Mouse (Mus musculus) heart, embryonic 13.5 days (tissue): ENCODE results near the gene Cdh24. TPM values are rescaled to one million over a fixed set of nuclear protein-coding genes. Genes with fewer than 3 reads are reported as not detected.

Experiments used
- ATAC-seq: fragments of 200-750 bp; cut with Nextera tagmentation; 2 replicates; pipeline ENCODE4 v1.8.0; 2017; ENCODE audit warnings: moderate TSS enrichment; ENCODE audit not compliant: insufficient number of reproducible peaks, low FRiP score, low TSS enrichment; ENCODE audit errors: extremely low read depth
- H3K27ac ChIP-seq: fragments of 300-500 bp; sonication (generic); replicated peaks from 2 replicates; pipeline ENCODE4 v1.5.1; 2015; ENCODE audit warnings: moderate library complexity, mild to moderate bottlenecking, inconsistent platforms
- H3K27me3 ChIP-seq: fragments of 300-500 bp; sonication (generic); replicated peaks from 2 replicates; pipeline ENCODE4 v1.6.1; 2015; ENCODE audit warnings: mild to moderate bottlenecking, inconsistent platforms
- H3K36me3 ChIP-seq: fragments of 300-500 bp; sonication (generic); 2 replicates; pipeline ENCODE4 v1.6.1; 2015; ENCODE audit warnings: mild to moderate bottlenecking, inconsistent platforms
- H3K4me1 ChIP-seq: fragments of 300-500 bp; sonication (generic); 2 replicates; pipeline ENCODE4 v1.6.1; 2015; ENCODE audit warnings: inconsistent platforms
- H3K4me2 ChIP-seq: fragments of 300-500 bp; sonication (generic); 2 replicates; pipeline ENCODE4 v1.6.1; 2015; ENCODE audit warnings: inconsistent platforms, mild to moderate bottlenecking, moderate library complexity
- H3K4me3 ChIP-seq: fragments of 300-500 bp; sonication (generic); 2 replicates; pipeline ENCODE4 v1.5.1; 2015; ENCODE audit warnings: moderate library complexity, mild to moderate bottlenecking, inconsistent platforms
- H3K9ac ChIP-seq: fragments of 300-500 bp; sonication (generic); 2 replicates; pipeline ENCODE4 v1.6.1; 2015; ENCODE audit warnings: inconsistent platforms, mild to moderate bottlenecking, moderate library complexity
- H3K9me3 ChIP-seq: fragments of 300-500 bp; sonication (generic); 2 replicates; pipeline ENCODE4 v1.6.1; 2016; ENCODE audit warnings: inconsistent platforms
- WGBS: fragments of 180-500 bp; shearing (Covaris S2); methylation state at CpG from one replicate; pipeline ENCODE4 v1.1.7; 2015; ENCODE audit warnings: mixed read lengths; 5-methylcytosine and 5-hydroxymethylcytosine counted together
- polyA plus RNA-seq: library from polyadenylated mRNA; unstranded; fragments of >200 nt; fragmentation: Nextera tagmentation; extraction: Ambion mirVana; gene quantifications from 2 replicates; pipeline ENCODE4 v1.2.1, GENCODE M21; 2015

Gene Cdh24
- polyA plus RNA-seq, 1 experiment from 2014 or later = 1.7 TPM

DNA sequence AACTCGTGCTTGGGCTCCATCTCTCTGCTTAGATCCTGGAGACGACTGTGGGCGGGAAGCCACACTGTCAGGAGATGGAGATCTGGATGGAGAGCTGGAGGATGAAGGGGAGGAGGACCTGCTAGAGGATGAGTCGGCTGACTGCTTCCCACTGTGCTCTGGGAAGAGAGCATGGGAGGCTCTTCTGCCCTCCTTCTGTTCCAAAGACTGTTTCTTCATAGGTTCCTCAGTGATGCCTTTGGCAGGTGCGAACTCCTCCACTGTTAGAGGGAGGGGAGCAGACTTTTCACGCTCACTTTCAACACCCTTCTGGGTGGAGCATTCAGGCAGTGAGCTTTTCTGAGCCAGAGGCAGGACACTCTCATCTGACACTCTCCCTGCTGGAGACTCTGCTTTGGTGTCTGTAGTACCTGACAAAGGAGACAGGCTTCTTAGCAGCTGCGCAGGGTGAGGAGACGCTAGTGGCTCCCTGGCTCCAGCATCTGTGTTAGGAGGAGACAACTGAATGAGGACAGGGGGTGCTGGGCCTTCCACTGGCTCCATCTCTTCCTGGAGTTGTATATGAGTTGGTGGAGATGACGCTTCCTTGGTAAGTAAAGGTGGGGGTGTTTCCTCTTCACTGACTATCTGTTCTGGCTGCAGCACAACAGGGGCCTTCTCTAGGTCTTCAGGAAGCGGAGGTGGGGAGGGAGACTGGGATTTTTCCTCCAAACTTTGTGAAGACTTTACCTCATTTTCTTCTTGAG lies 23.5 kb upstream of the Cdh24 start:
- 87% methylated on average over 10 of the region's 10 CpGs for WGBS
- no peak for ATAC-seq
- Histone ChIP-seq H3K9ac (no peak overlapping the region), H3K27ac (no peak overlapping the region), H3K9me3 (no peaks in the 10 kb centered on the region), H3K4me2 (no peak overlapping the region), H3K36me3 (peaks cover 97% of the 10 kb centered on the region), H3K27me3 (no peaks in the 10 kb centered on the region), H3K4me3 (no peak overlapping the region), H3K4me1 (no peaks in the 10 kb centered on the region)

DNA sequence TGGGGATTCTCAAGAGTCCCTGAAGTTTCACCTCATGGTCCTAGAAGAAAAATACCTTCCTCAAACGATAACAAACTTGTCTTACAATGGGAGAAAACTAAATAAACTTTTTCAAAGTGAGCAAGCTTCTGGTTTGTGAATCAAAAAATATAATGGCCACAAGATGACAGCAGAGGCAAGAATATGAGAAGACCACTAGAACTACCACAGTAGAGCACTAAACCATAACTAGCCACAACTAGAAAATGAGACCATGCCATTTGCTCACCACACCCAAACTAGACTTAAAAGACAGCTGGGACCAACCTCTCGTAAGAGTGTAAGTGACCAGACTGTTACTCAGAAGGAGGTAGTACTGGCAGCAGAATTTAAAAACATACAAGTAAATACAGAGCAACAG lies 18.8 kb upstream of the Cdh24 start:
- H3K27me3 ChIP-seq = no peaks in the 10 kb centered on the region
- no peak overlapping the region for H3K4me2 ChIP-seq
- ATAC-seq = no peak
- peaks cover 100% of the 10 kb centered on the region for H3K36me3 ChIP-seq
- H3K9me3 ChIP-seq = no peaks in the 10 kb centered on the region
- H3K27ac ChIP-seq = no peak overlapping the region
- WGBS = 83% methylated on average over 2 of the region's 2 CpGs
- no peaks in the 10 kb centered on the region for H3K4me1 ChIP-seq
- no peak overlapping the region for H3K9ac ChIP-seq
- no peak overlapping the region for H3K4me3 ChIP-seq

DNA sequence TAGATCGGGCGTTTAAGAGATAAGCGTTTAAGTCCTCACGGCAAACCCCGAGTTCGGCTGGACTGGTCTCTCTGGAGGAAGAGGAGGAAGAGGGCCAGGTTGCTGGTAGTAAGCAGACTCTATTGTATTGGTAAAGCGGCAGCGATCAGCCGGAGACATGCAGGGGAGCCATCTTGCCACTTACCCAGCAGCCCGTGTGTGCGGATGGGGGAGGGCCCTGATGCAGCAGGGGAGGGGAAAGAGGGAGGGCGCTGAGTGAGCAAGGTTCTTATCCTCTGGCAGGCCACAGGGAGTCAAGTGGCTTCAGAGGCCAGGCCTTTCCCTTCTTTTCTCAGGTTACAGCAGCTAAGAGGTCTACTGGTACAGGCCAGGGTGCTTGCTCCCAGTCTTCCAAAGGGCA lies 12.3 kb upstream of the Cdh24 start:
- WGBS = 4% methylated on average over 12 of the region's 12 CpGs
- ATAC-seq = peak; percentile 84

DNA sequence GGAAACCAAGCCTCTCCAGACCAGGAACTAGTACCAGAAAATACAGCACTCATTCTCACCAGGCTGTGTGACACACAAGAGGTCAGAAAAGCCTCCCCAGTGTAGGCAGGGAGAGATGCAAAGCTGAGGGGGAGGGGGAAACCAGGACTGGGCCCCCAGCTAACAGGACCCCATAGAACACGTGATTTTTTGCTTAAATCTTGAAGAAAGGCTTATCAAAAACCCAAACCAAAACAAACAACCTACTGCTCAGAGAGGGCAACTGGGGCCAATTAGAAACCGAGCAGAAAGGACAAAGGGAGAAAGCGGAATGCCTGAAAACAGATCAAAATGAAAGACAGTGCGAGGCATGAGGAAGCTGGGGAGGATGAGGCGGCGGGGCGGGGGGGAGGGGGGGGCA lies 11.6 kb upstream of the Cdh24 start:
- 0% methylated on average over 7 of the region's 7 CpGs for WGBS
- H3K36me3 ChIP-seq = peaks cover 75% of the 10 kb centered on the region

More for the DNA sequence above, 12.3 kb upstream of the Cdh24 start:
- Histone ChIP-seq H3K27me3 (no peaks in the 10 kb centered on the region), H3K4me3 (peak overlapping the region; percentile 77), H3K9ac (peak overlapping the region; percentile 93), H3K4me1 (peaks cover 43% of the 10 kb centered on the region), H3K36me3 (peaks cover 75% of the 10 kb centered on the region), H3K4me2 (peak overlapping the region; percentile 91), H3K27ac (peak overlapping the region; percentile 89), H3K9me3 (no peaks in the 10 kb centered on the region)

DNA sequence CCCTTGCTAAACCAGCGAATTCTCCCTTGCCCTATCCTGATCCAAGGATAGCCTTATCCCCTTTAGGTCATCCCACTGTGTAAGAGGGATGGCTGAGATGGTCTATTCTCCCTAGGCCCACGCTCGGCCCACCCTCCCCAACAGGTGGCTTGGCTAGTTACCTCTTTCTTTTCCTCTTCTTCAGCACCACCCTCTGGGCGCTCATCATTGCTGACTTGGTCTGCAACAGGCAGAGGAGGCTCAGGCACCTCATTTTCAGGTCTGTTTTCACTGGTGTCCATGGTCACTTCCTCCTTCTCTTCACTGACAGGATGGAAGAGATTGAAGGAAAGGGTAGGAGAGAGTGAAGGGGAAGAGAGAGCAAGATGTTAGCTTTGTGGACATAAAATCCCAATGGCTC lies 10.4 kb upstream of the Cdh24 start:
- H3K9me3 ChIP-seq = no peaks in the 10 kb centered on the region
- H3K27me3 ChIP-seq = no peaks in the 10 kb centered on the region
- H3K4me3 ChIP-seq = peak overlapping the region; percentile 77; the same call in 1 of the 2 replicates
- H3K9ac ChIP-seq = peak overlapping the region; percentile 42
- WGBS = 59% methylated on average over 4 of the region's 4 CpGs
- H3K4me1 ChIP-seq = peaks cover 43% of the 10 kb centered on the region
- peak overlapping the region; percentile 91; the same call in 1 of the 2 replicates for H3K4me2 ChIP-seq
- no peak for ATAC-seq
- peaks cover 75% of the 10 kb centered on the region for H3K36me3 ChIP-seq
- H3K27ac ChIP-seq = peak overlapping the region; percentile 38

More for the DNA sequence above, 11.6 kb upstream of the Cdh24 start:
- Histone ChIP-seq H3K4me3 (peak overlapping the region; percentile 77), H3K27me3 (no peaks in the 10 kb centered on the region), H3K27ac (peak overlapping the region; percentile 89), H3K9me3 (no peaks in the 10 kb centered on the region), H3K9ac (peak overlapping the region; percentile 93), H3K4me2 (peak overlapping the region; percentile 91), H3K4me1 (peaks cover 43% of the 10 kb centered on the region)
- ATAC-seq = no peak

DNA sequence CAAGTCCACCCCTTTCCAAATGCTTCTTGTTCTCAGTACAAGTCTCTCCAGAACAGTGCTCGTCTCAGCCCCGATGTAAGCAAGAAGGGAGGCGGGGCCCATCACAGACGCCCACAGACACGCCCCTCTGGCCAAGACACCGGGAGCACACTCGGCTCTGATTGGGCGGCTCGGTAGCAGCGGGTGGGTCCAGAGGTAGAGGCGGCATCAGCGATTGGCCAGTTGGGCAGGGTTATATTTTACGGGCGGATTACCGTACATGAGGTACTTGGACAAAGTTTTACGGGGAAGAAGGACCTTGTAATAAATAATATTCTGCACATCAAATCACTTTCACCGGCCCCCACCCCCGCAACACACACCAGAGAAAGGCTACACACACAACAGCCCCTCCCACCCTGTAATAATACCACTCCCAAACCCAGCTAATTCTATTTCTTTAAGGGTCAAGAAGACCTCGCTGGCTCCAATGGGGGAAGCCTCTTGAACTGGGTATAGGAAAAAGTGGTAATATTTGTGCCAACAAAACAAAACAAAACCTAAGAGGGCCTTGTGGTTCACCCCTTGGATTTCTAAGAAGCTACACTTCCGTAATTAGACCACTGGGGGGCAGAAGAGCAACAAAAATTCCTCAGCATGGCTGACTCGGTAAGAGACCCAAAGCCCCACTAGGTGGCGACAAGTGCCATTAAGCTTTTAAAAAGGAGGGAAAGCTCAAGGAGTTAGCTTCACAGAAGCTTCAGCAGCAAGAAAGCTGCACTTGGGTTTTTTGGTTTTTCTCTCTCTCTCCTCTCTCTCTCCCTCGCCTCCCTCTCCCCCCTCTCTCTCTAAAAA lies 9.7 kb upstream of the Cdh24 start:
- no peak overlapping the region for H3K4me3 ChIP-seq
- H3K4me2 ChIP-seq = no peak overlapping the region
- no peaks in the 10 kb centered on the region for H3K9me3 ChIP-seq
- no peak for ATAC-seq
- peak overlapping the region; percentile 38; the same call in 1 of the 2 replicates for H3K27ac ChIP-seq
- WGBS = 60% methylated on average over 23 of the region's 23 CpGs
- H3K36me3 ChIP-seq = peaks cover 75% of the 10 kb centered on the region
- peak overlapping the region; percentile 42; the same call in 1 of the 2 replicates for H3K9ac ChIP-seq
- no peaks in the 10 kb centered on the region for H3K27me3 ChIP-seq
- H3K4me1 ChIP-seq = peaks cover 43% of the 10 kb centered on the region

DNA sequence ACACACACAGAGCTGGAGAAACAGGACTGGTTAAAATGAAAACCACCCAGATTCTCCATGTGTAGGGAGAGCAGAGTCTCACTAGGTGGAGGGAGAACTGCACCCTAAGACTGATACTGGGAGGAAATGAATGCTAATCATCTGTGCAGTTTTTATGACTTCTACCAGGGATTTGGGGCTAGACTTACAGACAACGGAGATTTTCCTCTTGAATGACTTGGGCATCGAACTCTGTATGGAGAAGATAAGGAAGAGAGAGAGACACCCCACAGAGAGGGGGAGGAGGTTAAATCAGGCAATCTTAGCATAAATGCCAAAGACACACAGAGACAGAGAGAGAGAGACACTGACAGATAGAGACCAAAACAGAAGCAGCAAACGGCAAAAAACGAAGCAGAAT lies 6.7 kb upstream of the Cdh24 start:
- H3K4me1 ChIP-seq = peaks cover 32% of the 10 kb centered on the region

DNA sequence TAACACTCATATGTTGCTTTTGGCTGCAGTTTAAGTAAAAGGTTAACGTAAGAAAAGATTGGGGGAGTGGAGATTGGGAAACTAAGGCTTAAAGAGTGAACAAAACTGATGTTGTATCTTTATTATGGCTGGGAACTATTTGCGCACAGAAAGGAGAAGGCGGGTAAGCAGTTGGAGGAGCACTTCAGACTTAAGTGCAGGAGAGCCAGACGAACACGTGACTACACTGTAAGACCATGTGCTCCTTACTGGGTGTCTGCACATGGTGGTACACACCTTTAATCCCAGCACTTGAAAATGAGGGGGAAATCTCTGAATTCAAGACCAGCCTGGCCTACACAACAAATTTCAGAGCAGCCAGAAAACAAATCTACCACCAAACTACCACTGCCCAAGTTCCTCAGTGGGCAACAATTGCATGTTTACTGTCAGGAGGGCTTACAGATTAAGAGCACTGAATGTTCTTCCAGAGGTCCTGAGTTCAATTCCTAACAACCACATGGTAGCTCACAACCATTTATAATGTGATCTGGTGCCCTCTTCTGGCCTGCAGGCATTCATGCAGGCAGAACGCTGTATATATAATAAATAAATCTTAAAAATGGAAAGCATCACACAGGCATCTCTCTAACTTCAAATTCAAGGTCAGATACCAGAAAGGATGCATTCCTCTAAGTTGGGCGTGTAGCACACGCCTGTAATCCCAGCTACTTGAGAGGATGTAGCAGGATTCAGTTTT lies 5.9 kb upstream of the Cdh24 start:
- Histone ChIP-seq H3K4me1 (peaks cover 24% of the 10 kb centered on the region), H3K4me2 (no peak overlapping the region), H3K27ac (no peak overlapping the region), H3K27me3 (no peaks in the 10 kb centered on the region), H3K9ac (no peak overlapping the region), H3K36me3 (peaks cover 95% of the 10 kb centered on the region), H3K4me3 (no peak overlapping the region), H3K9me3 (no peaks in the 10 kb centered on the region)
- ATAC-seq = no peak
- whole genome bisulfite sequencing = 91% methylated on average over 8 of the region's 8 CpGs

More for the DNA sequence above, 6.7 kb upstream of the Cdh24 start:
- Histone ChIP-seq H3K4me3 (no peak overlapping the region), H3K36me3 (peaks cover 87% of the 10 kb centered on the region), H3K4me2 (no peak overlapping the region), H3K27ac (no peak overlapping the region), H3K27me3 (no peaks in the 10 kb centered on the region), H3K9ac (no peak overlapping the region), H3K9me3 (no peaks in the 10 kb centered on the region)
- no peak for ATAC-seq
- 72% methylated on average over 4 of the region's 4 CpGs for WGBS

DNA sequence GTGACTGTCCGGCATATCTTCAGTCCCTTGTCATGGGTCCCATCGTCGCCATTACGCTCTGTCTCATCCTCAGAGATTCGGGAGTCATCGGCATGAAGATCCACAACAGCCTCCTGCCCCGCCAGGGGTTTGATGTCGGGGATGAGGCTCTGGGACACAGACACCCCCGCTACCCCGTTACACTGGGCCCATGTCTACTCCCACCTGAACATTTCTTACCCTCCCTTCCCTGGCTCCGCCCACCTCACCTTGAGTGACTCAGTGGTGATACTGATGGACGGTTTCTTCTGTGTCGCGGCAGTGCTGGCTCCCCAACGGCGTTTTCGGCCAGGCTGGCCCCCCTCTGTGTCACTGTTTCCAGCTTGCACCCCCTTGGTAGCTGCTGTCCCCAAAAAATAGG lies 5.3 kb upstream of the Cdh24 start:
- H3K36me3 ChIP-seq = peaks cover 91% of the 10 kb centered on the region
- H3K9me3 ChIP-seq = no peaks in the 10 kb centered on the region
- no peak overlapping the region for H3K9ac ChIP-seq
- WGBS = 94% methylated on average over 17 of the region's 17 CpGs
- H3K27ac ChIP-seq = no peak overlapping the region
- H3K4me2 ChIP-seq = no peak overlapping the region
- no peak for ATAC-seq
- no peak overlapping the region for H3K4me3 ChIP-seq
- peaks cover 18% of the 10 kb centered on the region for H3K4me1 ChIP-seq
- no peaks in the 10 kb centered on the region for H3K27me3 ChIP-seq

DNA sequence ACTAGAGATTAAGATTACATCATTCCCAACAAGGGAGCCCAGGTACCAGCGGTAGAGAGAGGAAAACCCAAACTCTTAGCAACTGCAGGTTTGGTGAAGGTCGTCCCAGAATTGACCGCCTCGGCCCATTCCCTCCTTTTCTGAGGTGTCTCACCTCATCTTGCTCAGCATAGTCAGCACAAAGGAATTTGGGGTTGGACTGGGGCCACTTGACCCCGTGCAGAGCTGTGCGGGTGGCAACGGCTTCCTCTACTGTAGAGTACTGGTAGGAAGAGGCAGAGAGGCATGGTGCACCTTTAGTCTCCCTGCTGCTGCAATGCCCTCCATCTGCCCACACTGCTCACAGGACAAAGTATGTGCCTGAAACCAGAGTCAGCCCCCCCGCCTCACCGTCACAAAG lies 3.1 kb upstream of the Cdh24 start:
- no peaks in the 10 kb centered on the region for H3K9me3 ChIP-seq
- peaks cover 71% of the 10 kb centered on the region for H3K36me3 ChIP-seq
- peaks cover 20% of the 10 kb centered on the region for H3K4me1 ChIP-seq
- ATAC-seq = no peak
- H3K4me2 ChIP-seq = no peak overlapping the region
- no peak overlapping the region for H3K9ac ChIP-seq
- 75% methylated on average over 9 of the region's 9 CpGs for WGBS
- H3K27me3 ChIP-seq = peaks cover 2% of the 10 kb centered on the region; the same call in 1 of the 2 replicates
- H3K27ac ChIP-seq = no peak overlapping the region
- H3K4me3 ChIP-seq = no peak overlapping the region

DNA sequence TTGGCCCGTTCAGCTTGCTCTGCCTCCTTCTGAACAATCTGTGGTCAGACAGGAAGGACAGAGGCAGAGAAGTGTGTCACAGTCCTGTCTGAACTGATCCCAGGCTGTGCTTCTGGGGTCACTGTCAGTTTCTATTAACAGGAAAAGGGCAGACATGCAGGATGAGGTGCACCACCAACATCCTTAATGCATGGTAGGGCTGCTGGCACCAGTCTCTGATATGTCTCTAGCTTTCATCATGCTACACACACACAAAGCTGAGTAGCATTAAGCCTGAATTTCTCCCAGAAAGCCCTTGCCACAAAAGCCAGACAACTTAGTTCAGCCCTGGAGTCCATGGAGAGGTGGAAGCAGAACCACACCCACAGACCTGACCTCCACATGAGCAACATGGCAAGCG lies 1.8 kb upstream of the Cdh24 start:
- Histone ChIP-seq H3K27ac (no peak overlapping the region), H3K36me3 (peaks cover 69% of the 10 kb centered on the region), H3K9me3 (no peaks in the 10 kb centered on the region), H3K9ac (no peak overlapping the region), H3K4me2 (no peak overlapping the region), H3K4me1 (peaks cover 17% of the 10 kb centered on the region), H3K27me3 (peaks cover 3% of the 10 kb centered on the region; the same call in 1 of the 2 replicates), H3K4me3 (no peak overlapping the region)
- ATAC-seq = no peak
- WGBS = 85% methylated on average over 2 of the region's 2 CpGs
